8 mouse cellular contexts compared by ENCODE assay signal in the genomic region with DNA sequence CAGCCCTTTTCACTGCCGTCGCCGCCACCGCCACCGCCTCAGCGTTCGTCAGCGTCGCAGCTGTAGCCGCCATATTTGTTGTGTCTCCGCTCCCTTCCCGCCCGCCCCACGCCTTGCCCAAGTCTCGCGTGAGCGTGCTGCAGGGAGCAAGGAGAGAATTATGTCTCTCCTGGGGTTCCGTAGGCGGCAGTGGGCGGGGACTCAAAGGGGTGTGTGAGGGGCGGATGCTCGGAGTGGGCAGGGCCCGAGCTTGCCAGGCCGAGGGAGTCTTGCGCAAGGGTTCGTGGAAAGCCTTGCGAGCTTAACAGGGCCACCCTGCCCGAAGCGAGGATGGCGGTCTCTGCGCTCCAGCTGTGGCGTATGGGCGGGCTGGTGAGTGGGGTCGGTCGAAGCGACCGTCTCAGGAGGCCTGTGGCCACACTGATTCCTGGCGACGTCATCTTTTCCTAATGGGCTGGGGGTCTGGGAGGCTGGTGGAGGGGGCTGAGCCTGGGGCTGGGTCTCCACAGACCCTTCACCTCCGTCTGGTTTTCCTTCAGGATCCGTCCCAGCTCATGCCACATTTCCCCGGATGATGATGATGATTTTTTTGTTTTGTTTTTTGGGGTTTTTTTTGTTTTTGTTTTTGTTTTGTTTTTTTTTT. TPM values are rescaled to one million over a fixed set of nuclear protein-coding genes. Genes with fewer than 3 reads are reported as not detected.
DNase-seq lines count a peak whose midpoint lies in the region; ATAC-seq and TF ChIP-seq lines count a peak whose summit lies in the region.

A gene (minus strand): TSS at position 106 of the 643 bp plus-strand sequence.
A gene (plus strand): TSS at position 186 of the 643 bp plus-strand sequence.

- no peaks in the 10 kb centered on the region for H3K27me3 ChIP-seq in forebrain, embryonic 10.5 days (ENCODE audit: poor library complexity, severe bottlenecking)
- H3K27me3 ChIP-seq in heart, embryonic 15.5 days = no peaks in the 10 kb centered on the region
- H3K27me3 ChIP-seq in liver, embryonic 14.5 days (ENCODE audit: control insufficient read depth, insufficient read depth, low read length) = no peaks in the 10 kb centered on the region
- no peaks in the 10 kb centered on the region for H3K27me3 ChIP-seq in neural tube, embryonic 11.5 days (ENCODE audit: control insufficient read depth, insufficient read depth, low read length)
- H3K27me3 ChIP-seq in stomach, postnatal 0 days (ENCODE audit: control insufficient read depth, insufficient read depth, low read length) = no peaks in the 10 kb centered on the region

- no peak; the same call in 1 of the 2 replicates for TF ChIP-seq CTCF in liver, embryonic 14.5 days (IDR thresholded peaks at IDR 0.05; ENCODE audit: low read depth)
- TF ChIP-seq CTCF in stomach, postnatal 0 days (IDR thresholded peaks at IDR 0.05; ENCODE audit: low read depth) = no peak

- peaks cover 23% of the 10 kb centered on the region for H3K4me1 ChIP-seq in forebrain, embryonic 10.5 days
- peaks cover 18% of the 10 kb centered on the region for H3K4me1 ChIP-seq in heart, embryonic 15.5 days (replicated peaks)
- H3K4me1 ChIP-seq in liver, embryonic 14.5 days (replicated peaks; ENCODE audit: control insufficient read depth in 2 of 2, insufficient read depth in 2 of 2, low read length in 1 of 2) = peaks cover 0 to 9% of the 10 kb centered on the region in 2 experiments; a peak in 2 of 4 replicates
- H3K4me1 ChIP-seq in neural tube, embryonic 11.5 days (ENCODE audit: control insufficient read depth, insufficient read depth, low read length) = peaks cover 15% of the 10 kb centered on the region; the same call in 1 of the 2 replicates
- H3K4me1 ChIP-seq in stomach, postnatal 0 days (replicated peaks; ENCODE audit: control insufficient read depth, insufficient read depth) = peaks cover 3% of the 10 kb centered on the region; the same call in 1 of the 2 replicates

- H3K27ac ChIP-seq in forebrain, embryonic 10.5 days = peak within 1 kb of the TSS; percentile 93
- H3K27ac ChIP-seq in heart, embryonic 15.5 days = peak within 1 kb of the TSS; percentile 80
- H3K27ac ChIP-seq in liver, embryonic 14.5 days = peak within 1 kb of the TSS; percentile 71
- H3K27ac ChIP-seq in neural tube, embryonic 11.5 days (ENCODE audit: low read depth, low read length) = peak within 1 kb of the TSS; percentile 50; the same call in 1 of the 2 replicates
- H3K27ac ChIP-seq in stomach, postnatal 0 days (replicated peaks) = peak within 1 kb of the TSS; percentile 92

- peak within 1 kb of the TSS; percentile 93 for H3K9ac ChIP-seq in heart, embryonic 15.5 days
- H3K9ac ChIP-seq in liver, embryonic 14.5 days (replicated peaks) = peak within 1 kb of the TSS; percentile 97
- peak within 1 kb of the TSS; percentile 85 for H3K9ac ChIP-seq in neural tube, embryonic 11.5 days (ENCODE audit: low read length)
- H3K9ac ChIP-seq in stomach, postnatal 0 days (ENCODE audit: low read length) = peak within 1 kb of the TSS; percentile 95

- TF ChIP-seq EP300 in liver, embryonic 14.5 days (IDR thresholded peaks at IDR 0.05; ENCODE audit: low read depth) = peak; percentile 72
- TF ChIP-seq EP300 in stomach, postnatal 0 days (optimal IDR thresholded peaks at IDR 0.05) = peak; percentile 97

- ATAC-seq in heart, embryonic 15.5 days (replicated peaks; ENCODE audit: insufficient number of reproducible peaks, insufficient read depth, low FRiP score, low read depth) = peak; percentile 98
- peak; percentile 100 for ATAC-seq in liver, embryonic 14.5 days (ENCODE audit: insufficient read depth)
- ATAC-seq in neural tube, embryonic 11.5 days (ENCODE audit: insufficient read depth, low FRiP score, low TSS enrichment) = peak; percentile 97
- ATAC-seq in stomach, postnatal 0 days (ENCODE audit: low FRiP score, low TSS enrichment) = peak; percentile 99

- DNase-seq in CD8-positive naive resting alpha-beta T cell, adult 2 months (ENCODE audit: low read depth in 2 of 2, low spot score in 2 of 2) = peak; percentile 96 to 99
- DNase-seq in c-Kit-positive CD71-negative TER-119-negative erythroid progenitor cells, embryonic 14.5 days (ENCODE audit: low read depth) = peak; percentile 97
- DNase-seq in forebrain, embryonic 10.5 days (ENCODE audit: extremely low spot score, low spot score) = peak; percentile 97
- peak; percentile 99 for DNase-seq in kidney, postnatal 25 days
- DNase-seq in liver, embryonic 14.5 days (ENCODE audit: low read depth in 3 of 3, low spot score in 3 of 3) = peak; percentile 97 to 98 (median 98)
- DNase-seq in neural tube, embryonic 11.5 days (ENCODE audit: low spot score) = peak; percentile 98
- peak; percentile 99 for DNase-seq in stomach, postnatal 0 days (ENCODE audit: low spot score)

- peak within 1 kb of the TSS; percentile 98 for H3K4me3 ChIP-seq in forebrain, embryonic 10.5 days
- peak within 1 kb of the TSS; percentile 91 for H3K4me3 ChIP-seq in heart, embryonic 15.5 days
- H3K4me3 ChIP-seq in liver, embryonic 14.5 days (ENCODE audit: insufficient read depth in 1 of 2, low read depth in 2 of 2, low read length in 2 of 2) = peak within 1 kb of the TSS; percentile 74 to 92
- H3K4me3 ChIP-seq in neural tube, embryonic 11.5 days (ENCODE audit: low read depth, low read length) = peak within 1 kb of the TSS; percentile 80
- peak within 1 kb of the TSS; percentile 95 for H3K4me3 ChIP-seq in stomach, postnatal 0 days (ENCODE audit: low read depth, low read length)

- peaks cover 10% of the 10 kb centered on the region; the same call in 1 of the 2 replicates for H3K36me3 ChIP-seq in forebrain, embryonic 10.5 days (replicated peaks)
- no peaks in the 10 kb centered on the region for H3K36me3 ChIP-seq in heart, embryonic 15.5 days
- no peaks in the 10 kb centered on the region for H3K36me3 ChIP-seq in liver, embryonic 14.5 days (replicated peaks; ENCODE audit: control insufficient read depth, insufficient read depth, low read depth)
- no peaks in the 10 kb centered on the region for H3K36me3 ChIP-seq in neural tube, embryonic 11.5 days (ENCODE audit: control insufficient read depth, insufficient read depth, low read length)
- H3K36me3 ChIP-seq in stomach, postnatal 0 days (ENCODE audit: control insufficient read depth, insufficient read depth, low read length) = no peaks in the 10 kb centered on the region

- H3K4me2 ChIP-seq in heart, embryonic 15.5 days = peak within 1 kb of the TSS; percentile 68
- H3K4me2 ChIP-seq in liver, embryonic 14.5 days (ENCODE audit: low read depth) = peak within 1 kb of the TSS; percentile 90
- H3K4me2 ChIP-seq in neural tube, embryonic 11.5 days (ENCODE audit: low read depth) = peak within 1 kb of the TSS; percentile 70
- peak within 1 kb of the TSS; percentile 86 for H3K4me2 ChIP-seq in stomach, postnatal 0 days (replicated peaks; ENCODE audit: low read depth)

- no peaks in the 10 kb centered on the region for H3K9me3 ChIP-seq in forebrain, embryonic 10.5 days
- no peaks in the 10 kb centered on the region for H3K9me3 ChIP-seq in heart, embryonic 15.5 days (replicated peaks)
- H3K9me3 ChIP-seq in liver, embryonic 14.5 days (ENCODE audit: control insufficient read depth, low read length) = no peaks in the 10 kb centered on the region
- no peaks in the 10 kb centered on the region for H3K9me3 ChIP-seq in neural tube, embryonic 11.5 days (ENCODE audit: control insufficient read depth, low read length)
- H3K9me3 ChIP-seq in stomach, postnatal 0 days (ENCODE audit: control insufficient read depth, low read length) = no peaks in the 10 kb centered on the region

- WGBS in forebrain, embryonic 10.5 days = under 1% methylated on average over 42 of the region's 42 CpGs
- under 1% methylated on average over 42 of the region's 42 CpGs for whole genome bisulfite sequencing in heart, embryonic 15.5 days
- WGBS in liver, embryonic 14.5 days (ENCODE audit: insufficient replicate concordance) = under 1% methylated on average over 42 of the region's 42 CpGs
- WGBS in neural tube, embryonic 11.5 days = under 1% methylated on average over 36 of the region's 42 CpGs
- WGBS in stomach, postnatal 0 days = under 1% methylated on average over 42 of the region's 42 CpGs

RNA-seq across cellular contexts. Expression of the first gene that starts in this region (rescaled TPM):
- 14.6 and 15.5 TPM in 2 replicates for polyA plus RNA-seq in forebrain, embryonic 10.5 days (2016; fragmentation: Nextera tagmentation; extraction: Ambion mirVana)
- 8.6 and 8.7 TPM in 2 replicates for polyA plus RNA-seq in heart, embryonic 15.5 days (2015; fragmentation: Nextera tagmentation; extraction: Ambion mirVana)
- polyA plus RNA-seq in liver, embryonic 14.5 days (2012; rRNA removed) = 7.7 and 9.5 TPM in 2 replicates
- polyA plus RNA-seq in liver, embryonic 14.5 days (2014; fragmentation: Nextera tagmentation; extraction: Ambion mirVana) = 14.3 and 16.0 TPM in 2 replicates
- 30.0 and 33.9 TPM in 2 replicates for polyA plus RNA-seq in neural tube, embryonic 11.5 days (2014; fragmentation: Nextera tagmentation; extraction: Ambion mirVana)
- polyA plus RNA-seq in stomach, postnatal 0 days (2015; fragmentation: Nextera tagmentation; extraction: Ambion mirVana) = 6.4 and 6.8 TPM in 2 replicates

RNA-seq across cellular contexts. Expression of the second gene that starts in this region (rescaled TPM):
- 53.1 and 61.5 TPM in 2 replicates for polyA plus RNA-seq in forebrain, embryonic 10.5 days (2016; fragmentation: Nextera tagmentation; extraction: Ambion mirVana)
- polyA plus RNA-seq in heart, embryonic 15.5 days (2015; fragmentation: Nextera tagmentation; extraction: Ambion mirVana) = 93.0 and 94.9 TPM in 2 replicates
- 3.2 and 4.5 TPM in 2 replicates for polyA plus RNA-seq in liver, embryonic 14.5 days (2012; rRNA removed)
- 30.2 and 33.6 TPM in 2 replicates for polyA plus RNA-seq in liver, embryonic 14.5 days (2014; fragmentation: Nextera tagmentation; extraction: Ambion mirVana)
- polyA plus RNA-seq in neural tube, embryonic 11.5 days (2014; fragmentation: Nextera tagmentation; extraction: Ambion mirVana) = 78.5 and 83.0 TPM in 2 replicates
- 54.5 and 59.1 TPM in 2 replicates for polyA plus RNA-seq in stomach, postnatal 0 days (2015; fragmentation: Nextera tagmentation; extraction: Ambion mirVana)

Comparison
In these comparisons a context has a peak if more than half of its experiments do, and no peak if none do; other contexts are left out.
1. Peak in every context shown above with its lines: DNase-seq, ATAC-seq, H3K4me3 ChIP-seq and H3K27ac ChIP-seq.